Comparison of ENCODE assay signal across 12 mouse cellular contexts in genomic region chr9:62351200-62351599, GRCm38 (mm10). TPM values are rescaled to one million over a fixed set of nuclear protein-coding genes. Genes with fewer than 3 reads are reported as not detected.
DNase-seq lines count a peak whose midpoint lies in the region; ATAC-seq and TF ChIP-seq lines count a peak whose summit lies in the region.
"Had no signal": no experiment of that assay in that cellular context is flagged by ENCODE, and none has a peak within 500 bp of the region (broad histone marks: within the 10 kb centered on the region; RNA-seq: fewer than 3 reads in every experiment).

No protein-coding gene starts in this region.

- peaks cover 54% of the 10 kb centered on the region for H3K4me1 ChIP-seq in liver, adult 2 months (ENCODE audit: control insufficient read depth, insufficient read depth, low read length)
- H3K4me1 ChIP-seq in liver, embryonic 12.5 days = peaks cover 98% of the 10 kb centered on the region
- H3K4me1 ChIP-seq in bone marrow macrophage, adult 2 months (ENCODE audit: control insufficient read depth, insufficient read depth, low read length) = peaks cover 66% of the 10 kb centered on the region
- peaks cover 35% of the 10 kb centered on the region for H3K4me1 ChIP-seq in kidney, postnatal 0 days (replicated peaks; ENCODE audit: insufficient read depth, low read length)

- no peaks in the 10 kb centered on the region for H3K9me3 ChIP-seq in liver, embryonic 12.5 days (replicated peaks)
- H3K9me3 ChIP-seq in kidney, postnatal 0 days (replicated peaks; ENCODE audit: low read length) = no peaks in the 10 kb centered on the region
- H3K9me3 ChIP-seq: midbrain, embryonic 13.5 days had no signal

- H3K36me3 ChIP-seq in liver, adult 2 months (ENCODE audit: control insufficient read depth, insufficient read depth, low read length) = no peaks in the 10 kb centered on the region
- peaks cover 39% of the 10 kb centered on the region for H3K36me3 ChIP-seq in liver, embryonic 12.5 days
- H3K36me3 ChIP-seq in kidney, postnatal 0 days (ENCODE audit: insufficient read depth, low read length) = no peaks in the 10 kb centered on the region

- intact Hi-C loops in gastrocnemius, adult 2 months (cut with DNase I) = no loop called here

- ATAC-seq in liver, embryonic 12.5 days = no peak
- ATAC-seq in kidney, postnatal 0 days (replicated peaks; ENCODE audit: low FRiP score, low read depth) = no peak
- no peak for ATAC-seq in megakaryocyte, adult 5-6 weeks (ENCODE audit: poor library complexity, severe bottlenecking)
- ATAC-seq: midbrain, embryonic 13.5 days had no signal

- no peak for DNase-seq in gastrocnemius, adult 2 months
- DNase-seq in gastrocnemius, postnatal 10 days = no peak
- DNase-seq in liver, adult 2 months (ENCODE audit: extremely low read depth, low read depth, low spot score) = peak; percentile 16
- peak; percentile 88 for DNase-seq in kidney, postnatal 0 days (ENCODE audit: low spot score)
- DNase-seq in adrenal gland, adult 8-10 months = no peak
- DNase-seq: gastrocnemius, postnatal 14 days; thymus, adult 18-20 months had no signal

- H3K9ac ChIP-seq in liver, adult 2 months (ENCODE audit: low read depth, low read length) = no peak overlapping the region
- H3K9ac ChIP-seq in liver, embryonic 12.5 days = no peak overlapping the region
- no peak overlapping the region for H3K9ac ChIP-seq in kidney, postnatal 0 days (ENCODE audit: low read depth, low read length)
- H3K9ac ChIP-seq: liver, embryonic 14.5 days; midbrain, embryonic 13.5 days had no signal

- H3K4me2 ChIP-seq in liver, embryonic 12.5 days = no peak overlapping the region
- peak overlapping the region; percentile 14; the same call in 1 of the 2 replicates for H3K4me2 ChIP-seq in kidney, postnatal 0 days (ENCODE audit: low read length)
- H3K4me2 ChIP-seq: midbrain, embryonic 13.5 days had no signal

- peak overlapping the region; percentile 56 for H3K27ac ChIP-seq in gastrocnemius, adult 2 months
- H3K27ac ChIP-seq in liver, adult 2 months (replicated peaks; ENCODE audit: insufficient read depth, low read depth, low read length) = no peak overlapping the region
- H3K27ac ChIP-seq in liver, embryonic 12.5 days = no peak overlapping the region
- H3K27ac ChIP-seq in bone marrow macrophage, adult 2 months (ENCODE audit: insufficient read depth, low read depth, low read length) = peak overlapping the region; percentile 71
- peak overlapping the region; percentile 62; the same call in 1 of the 2 replicates for H3K27ac ChIP-seq in kidney, postnatal 0 days
- H3K27ac ChIP-seq: liver, embryonic 14.5 days; midbrain, embryonic 13.5 days had no signal

- no peak for TF ChIP-seq POLR2A in liver, adult 2 months (IDR thresholded peaks at IDR 0.05; ENCODE audit: extremely low read depth, insufficient read depth, low read length)
- TF ChIP-seq POLR2A in bone marrow macrophage, adult 2 months (IDR thresholded peaks at IDR 0.05; ENCODE audit: borderline replicate concordance, low read depth, low read length) = no peak

- H3K4me3 ChIP-seq in gastrocnemius, adult 2 months = peak overlapping the region; percentile 19; the same call in 1 of the 2 replicates
- H3K4me3 ChIP-seq in liver, adult 2 months (ENCODE audit: insufficient read depth, low read depth, low read length) = no peak overlapping the region
- no peak overlapping the region for H3K4me3 ChIP-seq in liver, embryonic 12.5 days
- H3K4me3 ChIP-seq in bone marrow macrophage, adult 2 months (ENCODE audit: insufficient read depth, low read length) = peak overlapping the region; percentile 25; the same call in 1 of the 2 replicates
- H3K4me3 ChIP-seq in kidney, postnatal 0 days (replicated peaks; ENCODE audit: low read depth, low read length) = no peak overlapping the region
- H3K4me3 ChIP-seq: midbrain, embryonic 13.5 days had no signal

- no peaks in the 10 kb centered on the region for H3K27me3 ChIP-seq in liver, adult 2 months (ENCODE audit: control insufficient read depth, insufficient read depth, low read length)
- H3K27me3 ChIP-seq in liver, embryonic 12.5 days (replicated peaks) = no peaks in the 10 kb centered on the region
- no peaks in the 10 kb centered on the region for H3K27me3 ChIP-seq in kidney, postnatal 0 days (ENCODE audit: insufficient read depth, low read length)
- H3K27me3 ChIP-seq: midbrain, embryonic 13.5 days had no signal

- H3K79me2 ChIP-seq in liver, adult 2 months (ENCODE audit: control insufficient read depth, insufficient read depth, low read length) = peaks cover 62% of the 10 kb centered on the region

- WGBS in liver, adult 2 months = 56% methylated on average over 4 of the region's 4 CpGs
- WGBS in liver, embryonic 12.5 days (ENCODE audit: insufficient replicate concordance) = 18% methylated on average over 4 of the region's 4 CpGs
- WGBS in kidney, postnatal 0 days = 33% methylated on average over 4 of the region's 4 CpGs

- no peak for TF ChIP-seq CTCF in gastrocnemius, adult 2 months (IDR thresholded peaks at IDR 0.05)
- TF ChIP-seq CTCF in liver, adult 2 months (IDR thresholded peaks at IDR 0.05; ENCODE audit: low read depth, low read length) = no peak
- TF ChIP-seq CTCF in bone marrow macrophage, adult 2 months (IDR thresholded peaks at IDR 0.05; ENCODE audit: low read depth, low read length) = no peak
- TF ChIP-seq CTCF in kidney, postnatal 0 days (IDR thresholded peaks at IDR 0.05; ENCODE audit: low read depth) = no peak

RNA-seq across cellular contexts. Expression of gene Anp32a, which starts 10.1 kb away (rescaled TPM):
- total RNA-seq in gastrocnemius, adult 2 months (2021) = 10 to 100 TPM; 62.8 to 88.2 TPM
- total RNA-seq in gastrocnemius, postnatal 10 days (2021) = 10 to 100 TPM; 85.7 to 96.6 TPM
- 78.8 and 96.2 TPM in 2 replicates for total RNA-seq in liver, adult 2 months (2014; rRNA removed)
- 27.3 and 32.2 TPM in 2 replicates for polyA plus RNA-seq in liver, adult 2 months (2012; rRNA removed)
- 112 and 122 TPM in 2 replicates for polyA plus RNA-seq in liver, embryonic 12.5 days (2016; fragmentation: Nextera tagmentation; extraction: Ambion mirVana)
- 351 and 354 TPM in 2 replicates for polyA plus RNA-seq in bone marrow macrophage, adult 2 months (2012; ENCODE audit: insufficient read depth, insufficient read length, missing spikeins)
- polyA plus RNA-seq in kidney, postnatal 0 days (2015; fragmentation: Nextera tagmentation; extraction: Ambion mirVana) = 139 and 166 TPM in 2 replicates
- total RNA-seq in adrenal gland, adult 8-10 months (2022) = 100 to 1,000 TPM; 271 to 383 (median 310) TPM
- total RNA-seq in megakaryocyte, adult 5-6 weeks (2015) = 257 and 275 TPM in 2 replicates
- total RNA-seq in megakaryocyte, adult 5-6 weeks (2017) = 587 and 621 TPM in 2 replicates

Comparison
In these comparisons a context has a peak if more than half of its experiments do, and no peak if none do; other contexts are left out.
1. DNase-seq: peak in liver, adult 2 months (single experiment) and kidney, postnatal 0 days (single experiment); none in gastrocnemius, adult 2 months (single experiment), gastrocnemius, postnatal 10 days (single experiment) and adrenal gland, adult 8-10 months (single experiment).
2. H3K27ac ChIP-seq: peak in gastrocnemius, adult 2 months (single experiment), bone marrow macrophage, adult 2 months (single experiment) and kidney, postnatal 0 days (single experiment); none in liver, adult 2 months (single experiment) and liver, embryonic 12.5 days (single experiment).
3. H3K4me3 ChIP-seq: peak in gastrocnemius, adult 2 months (single experiment) and bone marrow macrophage, adult 2 months (single experiment); none in liver, adult 2 months (single experiment), liver, embryonic 12.5 days (single experiment) and kidney, postnatal 0 days (single experiment).